Mouse (Mus musculus) kidney, postnatal 10 days (tissue): ENCODE measurements at regions not wholly inside any gene's neighbourhood (a gene's known extent, or its start where the extent isn't known, plus 50 kb on each side); places are given as distances from the start of the nearest gene placed in this dataset.

Experiments
- DNase-seq: peaks from one replicate; pipeline ENCODE4 v3.0.0; 2021; ENCODE audit warnings: mixed read lengths

- DNase-seq, result no peak
Observed at GRCm38 (mm10) chr16:73117338-73117737, 809.2 kb downstream of the Robo1 start.

- no peak for DNase-seq
Observed at GRCm38 (mm10) chr16:73108021-73108452, 799.9 kb downstream of the Robo1 start.

- DNase-seq, result no peak
Observed at GRCm38 (mm10) chr16:73107608-73108007, 799.5 kb downstream of the Robo1 start.

- no peak for DNase-seq
Observed at GRCm38 (mm10) chr16:73105496-73105895, 797.4 kb downstream of the Robo1 start.

DNA sequence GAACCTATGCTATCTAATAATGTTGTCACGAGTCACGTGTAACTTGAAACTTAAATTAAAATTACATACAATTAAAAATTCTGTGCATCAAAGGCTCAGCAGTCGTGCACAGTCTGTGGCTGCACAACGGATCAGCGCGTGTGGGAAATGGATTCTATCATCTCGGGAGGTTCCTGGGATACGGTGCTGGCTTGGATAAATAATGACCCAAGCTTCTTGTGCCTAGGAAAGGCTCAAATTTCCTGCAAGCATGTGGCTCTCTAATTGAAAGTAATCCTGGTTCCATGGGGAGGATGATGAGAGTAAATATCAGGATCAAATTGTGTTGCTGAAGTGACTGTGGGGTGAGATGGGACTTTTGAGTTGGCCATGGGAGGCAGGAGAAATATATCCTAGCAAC lies 792.2 kb downstream of the Robo1 start:
- no peak for DNase-seq

DNA sequence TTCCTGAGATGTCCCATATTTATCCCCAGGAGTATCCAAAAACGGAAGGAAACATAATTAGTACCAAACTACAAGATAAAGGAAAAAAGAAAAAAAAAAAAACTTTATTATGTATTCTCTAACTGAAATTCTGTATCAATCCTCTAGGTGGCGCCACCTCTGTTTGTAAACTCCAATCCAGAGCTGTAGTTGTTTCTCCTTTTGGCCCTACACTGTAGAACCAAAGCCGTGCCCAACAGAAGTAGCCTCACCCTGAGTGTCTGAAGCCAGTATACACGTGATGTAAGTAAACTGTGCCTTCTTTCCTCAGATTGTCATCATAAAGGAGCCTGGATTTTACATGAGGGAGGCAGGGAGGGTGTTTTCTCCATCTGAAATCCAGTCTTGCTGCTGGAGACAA lies 790.7 kb downstream of the Robo1 start:
- peak; percentile 30 for DNase-seq

GRCm38 (mm10) chr16:73097176-73097575 lies 789.1 kb downstream of the Robo1 start:
- DNase-seq, result no peak

DNA sequence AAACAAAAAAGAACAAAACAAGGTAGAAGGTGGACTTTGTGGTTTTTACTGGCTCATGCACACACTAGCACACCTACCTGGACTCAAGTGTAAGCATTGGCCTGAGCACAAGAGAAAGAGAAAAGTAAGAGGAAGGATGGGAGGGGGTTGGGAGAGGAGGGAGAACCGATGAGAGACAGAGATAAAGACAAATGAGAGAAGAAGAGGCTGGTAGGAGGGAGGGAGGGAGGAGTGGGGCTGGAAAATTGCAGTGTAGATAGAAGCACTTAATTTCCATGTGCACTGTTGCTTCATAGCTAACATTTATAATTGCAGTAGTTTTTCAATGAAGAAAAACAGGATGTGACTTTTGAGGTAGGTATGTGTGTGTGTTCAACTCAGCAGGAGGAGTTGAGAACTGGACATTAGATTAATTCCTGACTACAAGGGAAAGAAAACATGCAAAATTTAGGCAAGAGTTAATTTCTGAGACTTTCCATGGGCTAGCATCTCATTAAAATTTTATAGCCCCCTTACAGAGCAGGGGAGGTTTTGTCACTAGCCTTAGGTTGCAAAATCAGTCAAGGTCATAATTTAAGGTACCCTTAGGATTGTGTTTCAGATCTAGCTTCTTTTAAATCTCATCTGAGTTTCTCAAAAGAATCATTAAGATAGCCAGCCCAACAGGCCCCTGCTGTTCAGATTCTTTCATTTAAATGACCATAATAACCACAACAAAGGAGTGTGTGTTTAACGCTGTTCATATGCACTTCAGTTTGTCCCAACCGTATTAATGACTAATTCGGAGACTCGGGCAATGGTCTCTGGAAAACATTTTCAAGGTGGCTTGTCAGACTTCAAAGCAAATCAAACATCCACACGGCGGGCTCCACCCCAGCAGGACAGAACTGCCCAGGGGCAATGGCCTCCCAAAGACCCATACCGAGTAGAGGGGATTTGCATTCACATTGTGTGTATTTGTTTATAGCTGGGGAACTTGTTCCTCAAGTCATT lies 788.3 kb downstream of the Robo1 start:
- peak; percentile 31 for DNase-seq
